Mouse (Mus musculus): ENCODE data around the gene Rbm12b1.
"Not testable (repeated sequence)": the region's sequence is repeated elsewhere in the genome, so short reads cannot be mapped to it uniquely, and the experiment has no call there.

The Rbm12b1 gene

GRCm38 (mm10) chr4:12140141-12140567 lies at the start of gene Rbm12b1:
TSS of gene Rbm12b1 (plus strand) at chr4:12140264.
- peak; percentile 82 for DNase-seq (ENCODE audit: low read depth, low spot score)

GRCm38 (mm10) chr4:12140592-12141062 lies 563 bp downstream of the Rbm12b1 start:
- not testable (repeated sequence) for DNase-seq (ENCODE audit: low read depth, low spot score)

- not testable (repeated sequence) for DNase-seq (ENCODE audit: low read depth, low spot score)
Measured at GRCm38 (mm10) chr4:12141516-12141915, 1.5 kb downstream of the Rbm12b1 start.

- DNase-seq (ENCODE audit: low read depth, low spot score) = no peak
Measured at GRCm38 (mm10) chr4:12147660-12148059, 7.6 kb downstream of the Rbm12b1 start.

- peak; percentile 3 for DNase-seq (ENCODE audit: low read depth, low spot score)
Measured at GRCm38 (mm10) chr4:12170986-12171317, 30.9 kb downstream of the Rbm12b1 start.

GRCm38 (mm10) chr4:12171318-12172091 lies 31.4 kb downstream of the Rbm12b1 start, which contains the start of gene Fam92a:
TSS of gene Fam92a (minus strand) at chr4:12172015.
- DNase-seq (ENCODE audit: low read depth, low spot score) = peak; percentile 45

GRCm38 (mm10) chr4:12178992-12179391 lies 38.9 kb downstream of the Rbm12b1 start:
- no peak for DNase-seq (ENCODE audit: low read depth, low spot score)
